Mouse (Mus musculus): ENCODE measurements around the gene Ptpa. TPM values are rescaled to one million over a fixed set of nuclear protein-coding genes. Genes with fewer than 3 reads are reported as not detected.

The Ptpa gene
- polyA plus RNA-seq, 1 experiment from 2014 or later = 126 TPM

DNA sequence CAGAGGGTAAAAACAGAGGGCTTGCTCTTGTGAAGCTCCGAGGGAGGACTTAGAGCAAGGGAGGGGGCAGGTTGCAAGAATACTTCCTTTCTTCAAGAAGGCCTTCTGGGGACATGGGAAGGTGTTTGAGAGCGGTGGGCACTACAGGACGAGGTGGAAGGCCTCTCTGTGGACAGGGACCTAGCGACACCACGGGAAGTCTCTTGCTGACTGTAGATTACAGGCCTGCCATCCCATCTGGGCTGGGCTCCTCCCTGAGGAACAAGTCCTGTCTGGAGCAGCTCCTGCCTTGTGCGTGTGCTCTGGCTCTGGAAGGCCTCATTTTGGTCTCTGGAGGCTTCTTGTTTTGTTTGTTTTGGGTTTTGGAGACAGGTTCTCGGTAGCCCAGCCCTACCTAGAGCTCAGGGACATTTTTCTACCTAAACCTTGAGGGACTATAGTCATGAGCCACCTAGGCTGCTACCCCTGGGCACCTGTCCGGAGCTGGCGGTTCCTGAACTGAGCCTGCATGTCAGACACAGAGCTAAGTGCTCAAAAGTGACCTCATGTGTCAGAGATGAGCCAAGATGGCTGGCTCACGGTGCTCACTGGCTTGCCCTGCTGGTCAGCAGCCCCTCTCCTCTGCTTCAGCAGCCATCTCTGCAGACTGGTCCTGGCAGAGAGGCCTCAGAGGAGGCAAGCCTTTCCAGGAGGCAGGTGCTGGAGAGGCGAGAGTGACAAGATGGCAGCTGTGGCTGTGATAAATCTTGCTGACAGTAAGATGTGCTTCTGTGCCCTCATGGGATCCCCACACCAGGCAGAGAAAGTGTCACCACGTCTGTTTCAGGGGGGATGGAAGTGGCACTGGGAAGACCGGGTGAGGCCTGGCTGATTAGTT lies 40.5 kb downstream of the Ptpa start:
- Histone ChIP-seq H3K9me3 (no peaks in the 10 kb centered on the region), H3K4me1 (replicated peaks) (peaks cover 15% of the 10 kb centered on the region), H3K4me3 (no peak overlapping the region), H3K4me2 (no peak overlapping the region), H3K9ac (peak overlapping the region; percentile 49), H3K36me3 (no peaks in the 10 kb centered on the region), H3K27me3 (no peaks in the 10 kb centered on the region), H3K27ac (replicated peaks) (peak overlapping the region; percentile 78)
- ATAC-seq (ENCODE audit: low read depth) = peak; percentile 37; the same call in 1 of the 2 replicates
- WGBS = 67% methylated on average over 13 of the region's 13 CpGs

GRCm38 (mm10) chr2:30458349-30458748 lies 42.5 kb downstream of the Ptpa start:
- H3K9me3 ChIP-seq = no peaks in the 10 kb centered on the region
- no peaks in the 10 kb centered on the region for H3K36me3 ChIP-seq
- H3K4me1 ChIP-seq (replicated peaks) = peaks cover 20% of the 10 kb centered on the region
- no peaks in the 10 kb centered on the region for H3K27me3 ChIP-seq
- no peak overlapping the region for H3K9ac ChIP-seq
- ATAC-seq (ENCODE audit: low read depth) = no peak
- no peak overlapping the region for H3K4me2 ChIP-seq
- no peak overlapping the region for H3K4me3 ChIP-seq
- 86% methylated on average over 6 of the region's 6 CpGs for WGBS
- no peak overlapping the region for H3K27ac ChIP-seq (replicated peaks)

GRCm38 (mm10) chr2:30459241-30459640 lies 43.4 kb downstream of the Ptpa start:
- Histone ChIP-seq H3K27ac (replicated peaks) (no peak overlapping the region), H3K9me3 (no peaks in the 10 kb centered on the region), H3K9ac (no peak overlapping the region), H3K4me3 (no peak overlapping the region), H3K4me1 (replicated peaks) (peaks cover 29% of the 10 kb centered on the region), H3K36me3 (no peaks in the 10 kb centered on the region), H3K4me2 (no peak overlapping the region), H3K27me3 (no peaks in the 10 kb centered on the region)
- WGBS = 87% methylated on average over 6 of the region's 6 CpGs
- ATAC-seq (ENCODE audit: low read depth) = no peak

- 21% methylated on average over 5 of the region's 5 CpGs for WGBS
- Histone ChIP-seq H3K4me1 (replicated peaks) (peaks cover 35% of the 10 kb centered on the region), H3K4me3 (0 out of 2 replicates have a peak overlapping the region, but pooled peaks have one; percentile 24), H3K4me2 (peak overlapping the region; percentile 51), H3K9ac (peak overlapping the region; percentile 62), H3K27me3 (no peaks in the 10 kb centered on the region), H3K27ac (replicated peaks) (no peak overlapping the region; the same call in 1 of the 2 replicates), H3K36me3 (no peaks in the 10 kb centered on the region), H3K9me3 (no peaks in the 10 kb centered on the region)
- peak; percentile 15; the same call in 1 of the 2 replicates for ATAC-seq (ENCODE audit: low read depth)
Measured at GRCm38 (mm10) chr2:30463341-30463761, 47.5 kb downstream of the Ptpa start.

GRCm38 (mm10) chr2:30463904-30464330 lies 48.1 kb downstream of the Ptpa start:
- Histone ChIP-seq H3K27ac (replicated peaks) (no peak overlapping the region; the same call in none of the 2 replicates), H3K4me2 (peak overlapping the region; percentile 51), H3K4me3 (peak overlapping the region; percentile 24), H3K4me1 (replicated peaks) (peaks cover 41% of the 10 kb centered on the region), H3K9me3 (no peaks in the 10 kb centered on the region), H3K27me3 (no peaks in the 10 kb centered on the region), H3K36me3 (no peaks in the 10 kb centered on the region), H3K9ac (peak overlapping the region; percentile 62)
- ATAC-seq (ENCODE audit: low read depth) = peak; percentile 70
- WGBS = 4% methylated on average over 9 of the region's 9 CpGs

DNA sequence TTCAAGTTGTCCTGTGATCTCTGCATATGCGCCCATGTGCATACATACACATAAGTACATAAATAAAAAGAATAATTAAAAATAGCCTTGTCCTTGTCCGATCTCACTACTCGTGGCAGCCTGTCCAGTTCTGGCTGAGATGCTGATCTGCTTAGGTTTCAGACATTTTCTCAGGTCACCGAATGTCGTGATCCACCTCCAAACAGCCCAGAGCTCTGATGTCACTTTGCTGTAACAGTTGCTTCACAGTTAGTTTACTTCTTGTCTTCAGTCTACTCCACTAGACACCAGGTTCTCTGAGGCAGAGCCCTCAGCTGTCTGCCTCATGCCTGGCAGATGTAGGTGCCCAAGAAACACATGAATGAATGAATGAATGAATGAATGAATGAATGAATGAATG lies 48.6 kb downstream of the Ptpa start:
- Histone ChIP-seq H3K9me3 (no peaks in the 10 kb centered on the region), H3K27me3 (no peaks in the 10 kb centered on the region), H3K4me2 (peak overlapping the region; percentile 51), H3K4me1 (replicated peaks) (peaks cover 45% of the 10 kb centered on the region), H3K9ac (no peak overlapping the region; the same call in 1 of the 2 replicates), H3K27ac (replicated peaks) (no peak overlapping the region; the same call in 1 of the 2 replicates), H3K36me3 (no peaks in the 10 kb centered on the region), H3K4me3 (0 out of 2 replicates have a peak overlapping the region, but pooled peaks have one; percentile 24)
- 71% methylated on average over 5 of the region's 5 CpGs for WGBS
- no peak for ATAC-seq (ENCODE audit: low read depth)

DNA sequence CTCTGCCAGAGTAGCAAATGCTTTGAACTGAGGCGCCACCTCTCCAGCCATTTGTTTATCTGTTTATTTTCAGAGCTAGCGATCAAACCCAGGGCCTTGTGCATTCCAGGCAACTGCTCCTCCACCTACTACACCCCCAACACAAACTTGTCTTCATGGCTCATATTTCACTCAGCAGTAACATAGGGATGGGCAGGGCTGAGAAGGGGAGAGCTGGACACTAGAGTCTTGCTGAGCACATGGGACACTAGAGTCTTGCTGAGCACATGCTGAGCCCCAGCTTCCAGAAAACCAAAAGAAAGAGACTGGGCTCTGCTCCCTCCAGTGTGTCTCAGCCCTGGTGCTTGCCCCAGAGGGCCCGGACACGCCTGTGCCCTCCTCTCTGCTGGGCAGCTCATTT lies 50.9 kb downstream of the Ptpa start:
- no peak for ATAC-seq (ENCODE audit: low read depth)
- 79% methylated on average over 4 of the region's 4 CpGs for WGBS
- H3K9me3 ChIP-seq = no peaks in the 10 kb centered on the region
- H3K27ac ChIP-seq (replicated peaks) = no peak overlapping the region
- H3K9ac ChIP-seq = no peak overlapping the region
- H3K4me2 ChIP-seq = no peak overlapping the region
- H3K27me3 ChIP-seq = no peaks in the 10 kb centered on the region
- H3K4me1 ChIP-seq (replicated peaks) = peaks cover 64% of the 10 kb centered on the region
- no peaks in the 10 kb centered on the region for H3K36me3 ChIP-seq
- H3K4me3 ChIP-seq = no peak overlapping the region

DNA sequence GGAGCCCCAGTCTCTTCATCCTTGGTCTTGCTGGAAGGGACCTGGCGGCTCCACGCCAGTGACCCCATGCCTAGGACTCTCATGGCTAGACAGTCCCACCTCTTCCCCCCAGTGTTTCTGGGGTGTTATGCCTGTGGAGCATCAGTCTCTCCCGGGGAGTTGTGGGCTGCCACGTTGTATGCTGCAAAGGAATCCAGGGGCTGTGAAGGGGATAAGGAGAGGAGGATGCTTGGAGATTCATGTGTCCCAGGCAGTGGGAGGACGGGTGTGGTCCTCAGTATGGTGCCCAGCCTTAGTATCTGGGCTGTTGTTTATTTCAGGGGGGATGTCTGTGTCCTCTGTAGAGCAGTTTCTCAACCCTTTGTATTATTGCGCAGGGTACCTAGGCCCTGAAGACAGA lies 53.2 kb downstream of the Ptpa start:
- ATAC-seq (ENCODE audit: low read depth) = no peak
- peaks cover 57% of the 10 kb centered on the region for H3K4me1 ChIP-seq (replicated peaks)
- no peaks in the 10 kb centered on the region for H3K27me3 ChIP-seq
- 49% methylated on average over 6 of the region's 6 CpGs for WGBS
- peak overlapping the region; percentile 82 for H3K9ac ChIP-seq
- no peaks in the 10 kb centered on the region for H3K9me3 ChIP-seq
- peak overlapping the region; percentile 90 for H3K4me3 ChIP-seq
- peak overlapping the region; percentile 97 for H3K4me2 ChIP-seq
- H3K36me3 ChIP-seq = no peaks in the 10 kb centered on the region
- H3K27ac ChIP-seq (replicated peaks) = 0 out of 2 replicates have a peak overlapping the region, but pooled peaks have one; percentile 18

GRCm38 (mm10) chr2:30469796-30470142 lies 53.9 kb downstream of the Ptpa start:
- Histone ChIP-seq H3K27ac (replicated peaks) (peak overlapping the region; percentile 93), H3K4me1 (replicated peaks) (peaks cover 57% of the 10 kb centered on the region), H3K9me3 (no peaks in the 10 kb centered on the region), H3K27me3 (peaks cover 2% of the 10 kb centered on the region; the same call in 1 of the 2 replicates), H3K36me3 (no peaks in the 10 kb centered on the region), H3K9ac (peak overlapping the region; percentile 82), H3K4me3 (peak overlapping the region; percentile 90), H3K4me2 (peak overlapping the region; percentile 97)
- ATAC-seq (ENCODE audit: low read depth) = peak; percentile 37; the same call in 1 of the 2 replicates
- WGBS = 0% methylated on average over 19 of the region's 19 CpGs

GRCm38 (mm10) chr2:30470143-30470946 lies 54.5 kb downstream of the Ptpa start:
- WGBS = under 1% methylated on average over 46 of the region's 46 CpGs
- Histone ChIP-seq H3K36me3 (no peaks in the 10 kb centered on the region), H3K4me2 (peak overlapping the region; percentile 97), H3K9me3 (no peaks in the 10 kb centered on the region), H3K9ac (peak overlapping the region; percentile 82), H3K4me3 (peak overlapping the region; percentile 90), H3K27me3 (peaks cover 7% of the 10 kb centered on the region), H3K4me1 (replicated peaks) (peaks cover 57% of the 10 kb centered on the region), H3K27ac (replicated peaks) (peak overlapping the region; percentile 93)
- ATAC-seq (ENCODE audit: low read depth) = peak; percentile 10; the same call in 1 of the 2 replicates

DNA sequence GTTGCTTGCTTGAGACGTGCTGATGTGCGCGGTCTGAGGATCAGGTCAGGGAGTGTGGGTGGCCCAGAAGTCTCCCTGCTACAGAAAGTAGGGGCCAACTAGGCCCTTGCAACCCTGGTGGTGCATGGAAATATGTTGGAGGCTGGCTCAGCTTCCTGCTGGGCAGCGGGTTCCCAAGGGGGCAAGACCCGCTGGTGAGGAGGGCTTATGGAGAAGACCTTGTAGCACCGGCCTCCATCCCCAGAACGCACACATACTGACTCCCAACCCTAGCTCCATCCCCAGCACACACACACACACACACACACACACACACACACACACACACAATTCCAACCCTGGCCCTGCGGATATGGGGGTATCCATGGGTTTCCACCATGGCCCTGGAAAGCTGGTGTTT lies 55.2 kb downstream of the Ptpa start:
- H3K4me2 ChIP-seq = peak overlapping the region; percentile 97
- no peaks in the 10 kb centered on the region for H3K9me3 ChIP-seq
- 11% methylated on average over 8 of the region's 8 CpGs for WGBS
- peaks cover 14% of the 10 kb centered on the region for H3K27me3 ChIP-seq
- no peak for ATAC-seq (ENCODE audit: low read depth)
- no peaks in the 10 kb centered on the region for H3K36me3 ChIP-seq
- peaks cover 57% of the 10 kb centered on the region for H3K4me1 ChIP-seq (replicated peaks)
- H3K4me3 ChIP-seq = peak overlapping the region; percentile 90
- H3K9ac ChIP-seq = peak overlapping the region; percentile 98
- peak overlapping the region; percentile 93 for H3K27ac ChIP-seq (replicated peaks)
